Mouse (Mus musculus): ENCODE results near the gene Trmt1. TPM values are rescaled to one million over a fixed set of nuclear protein-coding genes. Genes with fewer than 3 reads are reported as not detected.

Trmt1 gene
- polyA plus RNA-seq, 1 experiment from 2014 or later = 27.7 TPM

DNA sequence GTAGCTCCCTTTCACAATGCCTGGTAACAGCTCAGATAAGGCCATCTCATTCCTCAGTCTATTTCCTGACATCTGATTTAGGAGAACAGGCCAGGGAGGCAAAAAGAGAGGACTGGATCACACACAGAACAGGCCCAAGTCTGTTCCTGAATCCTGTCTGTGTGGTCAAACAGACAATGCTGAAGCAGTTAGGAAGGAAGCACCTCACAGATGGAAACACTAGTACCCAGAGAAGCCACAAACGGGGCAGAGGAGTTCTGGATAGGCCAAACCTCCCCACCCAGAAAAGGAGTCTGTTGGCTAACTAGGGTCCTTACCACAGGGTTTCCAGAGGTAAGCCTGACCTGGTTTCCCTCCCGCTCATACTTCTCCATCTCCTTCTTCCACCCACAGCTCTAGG is 3.9 kb upstream of the Trmt1 start:
- H3K9ac ChIP-seq (ENCODE audit: low read depth, low read length) = no peak overlapping the region
- H3K4me1 ChIP-seq (ENCODE audit: control insufficient read depth, low read depth, low read length) = peaks cover 33% of the 10 kb centered on the region
- no peaks in the 10 kb centered on the region for H3K27me3 ChIP-seq (ENCODE audit: control insufficient read depth, insufficient read depth, low read depth, low read length)
- peaks cover 3% of the 10 kb centered on the region; the same call in 1 of the 2 replicates for H3K36me3 ChIP-seq (ENCODE audit: control insufficient read depth, insufficient read depth)
- no peak for ATAC-seq (ENCODE audit: low read depth)
- no peak overlapping the region for H3K4me2 ChIP-seq (ENCODE audit: low read depth, low read length)
- no peak overlapping the region for H3K27ac ChIP-seq (ENCODE audit: low read length)
- H3K9me3 ChIP-seq (replicated peaks; ENCODE audit: control insufficient read depth, low read length) = no peaks in the 10 kb centered on the region
- WGBS (ENCODE audit: insufficient replicate concordance) = 39% methylated on average over 2 of the region's 2 CpGs
- no peak overlapping the region for H3K4me3 ChIP-seq (ENCODE audit: low read depth, low read length)

DNA sequence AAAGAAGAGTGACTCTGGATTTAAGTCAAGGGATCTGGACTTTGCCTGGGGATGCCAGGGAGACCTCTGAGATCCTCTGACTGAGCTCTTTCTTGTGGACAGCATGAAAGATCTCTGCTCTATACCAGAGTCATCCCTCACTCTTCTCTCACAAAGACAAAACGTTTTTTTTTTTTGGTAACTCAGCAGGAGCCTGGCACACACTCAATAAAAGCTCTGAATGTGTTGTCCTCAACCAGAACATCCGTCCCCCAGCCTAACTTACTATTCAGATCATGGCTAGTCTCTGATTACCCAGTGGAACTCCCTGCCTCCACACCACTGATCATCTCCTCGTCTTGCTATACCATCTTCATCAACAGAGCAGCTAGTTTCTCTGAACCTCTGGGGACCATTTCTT is 1.6 kb upstream of the Trmt1 start:
- WGBS (ENCODE audit: insufficient replicate concordance) = 55% methylated on average over 3 of the region's 3 CpGs
- peaks cover 41% of the 10 kb centered on the region for H3K4me1 ChIP-seq (ENCODE audit: control insufficient read depth, low read depth, low read length)
- H3K27me3 ChIP-seq (ENCODE audit: control insufficient read depth, insufficient read depth, low read depth, low read length) = no peaks in the 10 kb centered on the region
- H3K9me3 ChIP-seq (replicated peaks; ENCODE audit: control insufficient read depth, low read length) = no peaks in the 10 kb centered on the region
- H3K36me3 ChIP-seq (ENCODE audit: control insufficient read depth, insufficient read depth) = peaks cover 3% of the 10 kb centered on the region; the same call in 1 of the 2 replicates
- no peak for ATAC-seq (ENCODE audit: low read depth)
- no peak overlapping the region for H3K27ac ChIP-seq (ENCODE audit: low read length)
- no peak overlapping the region for H3K4me3 ChIP-seq (ENCODE audit: low read depth, low read length)
- no peak overlapping the region for H3K9ac ChIP-seq (ENCODE audit: low read depth, low read length)
- H3K4me2 ChIP-seq (ENCODE audit: low read depth, low read length) = no peak overlapping the region

DNA sequence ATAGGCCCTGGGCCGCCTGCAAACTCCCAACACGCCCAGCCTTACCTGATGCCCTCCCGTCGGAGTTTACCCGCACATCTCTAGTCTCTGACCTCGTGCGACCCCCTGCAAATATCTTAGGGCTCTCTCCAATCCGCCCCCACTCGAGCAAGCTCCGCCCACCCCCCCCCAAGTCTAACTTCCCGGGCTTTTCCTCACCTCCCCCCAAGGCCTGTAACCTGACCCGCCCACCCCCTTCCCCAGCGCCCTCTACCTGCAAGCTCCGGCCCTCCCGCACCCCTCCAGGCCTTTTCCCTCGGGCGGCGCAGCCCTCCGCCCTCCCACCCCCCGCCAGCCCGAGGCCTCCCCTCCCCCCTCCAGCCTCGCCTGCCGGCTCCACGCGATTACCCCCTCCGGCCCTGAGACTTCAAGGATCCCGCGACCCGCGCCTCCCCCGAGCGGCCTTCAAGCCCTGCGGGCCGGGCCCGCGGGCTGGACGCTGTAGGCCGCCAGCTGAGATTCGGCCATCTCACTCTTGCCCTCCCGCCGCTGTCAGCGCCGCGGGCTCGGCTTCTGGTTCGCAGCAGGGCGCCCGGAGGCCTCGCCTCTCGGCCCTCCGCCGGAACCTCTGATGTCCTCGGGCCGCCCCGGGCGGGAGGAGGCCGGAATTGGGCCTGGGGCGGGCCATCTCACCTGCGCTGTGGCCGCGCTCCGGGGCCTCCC is 1.0 kb downstream of the Trmt1 start:
- Histone ChIP-seq H3K27ac (ENCODE audit: low read length) (peak overlapping the region; percentile 92), H3K9ac (ENCODE audit: low read depth, low read length) (peak overlapping the region; percentile 99), H3K27me3 (ENCODE audit: control insufficient read depth, insufficient read depth, low read depth, low read length) (no peaks in the 10 kb centered on the region), H3K9me3 (replicated peaks; ENCODE audit: control insufficient read depth, low read length) (no peaks in the 10 kb centered on the region), H3K36me3 (ENCODE audit: control insufficient read depth, insufficient read depth) (peaks cover 2% of the 10 kb centered on the region; the same call in 1 of the 2 replicates), H3K4me2 (ENCODE audit: low read depth, low read length) (peak overlapping the region; percentile 88), H3K4me3 (ENCODE audit: low read depth, low read length) (peak overlapping the region; percentile 97), H3K4me1 (ENCODE audit: control insufficient read depth, low read depth, low read length) (peaks cover 48% of the 10 kb centered on the region)
- ATAC-seq (ENCODE audit: low read depth) = peak; percentile 42
- WGBS (ENCODE audit: insufficient replicate concordance) = 1% methylated on average over 51 of the region's 62 CpGs

DNA sequence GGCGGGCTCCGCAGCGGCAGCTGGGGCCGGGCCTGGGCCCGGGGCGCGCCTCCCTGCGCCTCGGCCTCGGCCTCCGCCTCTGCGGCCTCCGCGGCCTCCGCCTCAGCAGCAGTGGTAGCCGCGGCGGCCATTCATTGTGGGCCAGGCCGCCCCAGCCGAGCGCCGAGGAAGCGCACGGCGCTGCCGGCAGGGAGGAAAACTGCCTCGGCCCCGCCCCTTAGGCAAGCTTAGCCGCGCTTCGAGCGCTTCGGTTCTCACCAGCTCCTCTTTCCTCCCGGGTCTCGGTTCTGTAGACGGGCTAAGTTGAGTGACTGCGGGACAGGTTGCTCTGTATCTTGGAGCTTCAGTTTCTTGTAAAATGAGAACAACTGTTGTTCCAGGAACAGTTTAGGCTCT is 1.6 kb downstream of the Trmt1 start, which contains the start of gene Nacc1:
Gene Nacc1, minus strand, starts transcription at position 158 of the 396 bp plus-strand sequence.
- Histone ChIP-seq H3K4me1 (ENCODE audit: control insufficient read depth, low read depth, low read length) (peaks cover 46% of the 10 kb centered on the region), H3K4me3 (ENCODE audit: low read depth, low read length) (peak within 1 kb of the TSS; percentile 97), H3K27me3 (ENCODE audit: control insufficient read depth, insufficient read depth, low read depth, low read length) (no peaks in the 10 kb centered on the region), H3K4me2 (ENCODE audit: low read depth, low read length) (peak within 1 kb of the TSS; percentile 88), H3K9ac (ENCODE audit: low read depth, low read length) (peak within 1 kb of the TSS; percentile 99), H3K36me3 (ENCODE audit: control insufficient read depth, insufficient read depth) (0 out of 2 replicates have a peak, but pooled peaks cover 2% of the 10 kb centered on the region), H3K27ac (ENCODE audit: low read length) (peak within 1 kb of the TSS; percentile 92), H3K9me3 (replicated peaks; ENCODE audit: control insufficient read depth, low read length) (no peaks in the 10 kb centered on the region)
- peak; percentile 85 for ATAC-seq (ENCODE audit: low read depth)
- WGBS (ENCODE audit: insufficient replicate concordance) = 0% methylated on average over 35 of the region's 37 CpGs

DNA sequence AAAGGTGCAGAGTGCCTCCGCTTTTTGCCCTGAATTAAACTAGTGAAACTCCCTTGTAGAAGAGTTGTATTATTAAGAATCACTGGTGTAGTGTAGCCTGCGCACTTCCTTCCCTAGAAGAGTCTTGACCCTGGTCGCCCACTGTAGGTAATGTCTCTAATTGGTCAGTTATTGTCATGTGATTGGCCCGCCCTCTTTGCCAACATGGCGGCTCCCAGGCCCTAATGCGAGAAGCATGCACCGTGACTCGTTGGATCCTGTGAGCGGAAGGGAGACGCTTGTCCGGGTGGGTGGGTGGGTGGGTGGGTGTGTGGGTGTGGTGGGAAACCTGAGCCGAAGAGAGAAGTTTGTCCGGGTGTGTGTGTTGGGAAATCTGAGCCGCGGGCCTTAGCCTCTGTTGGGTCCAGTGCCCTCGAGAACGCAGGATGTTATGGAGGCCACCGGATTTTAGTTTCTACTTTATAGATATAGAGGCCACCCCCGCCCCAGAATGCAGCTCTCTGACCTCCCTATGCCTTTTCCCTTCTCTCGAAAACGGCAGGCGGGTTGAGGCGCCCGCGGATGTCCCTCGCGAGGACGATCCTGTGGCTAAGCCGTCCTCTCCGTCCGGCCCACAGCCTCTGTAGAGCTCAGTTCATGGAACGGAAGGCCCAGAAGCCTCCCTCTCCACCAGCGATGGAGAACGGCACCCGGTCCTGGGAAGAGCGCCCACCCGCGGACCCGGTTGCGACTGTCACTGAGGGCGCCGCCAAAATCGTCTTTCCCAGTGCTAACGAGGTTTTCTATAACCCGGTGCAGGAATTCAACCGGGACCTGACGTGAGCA is 3.2 kb downstream of the Trmt1 start:
- under 1% methylated on average over 47 of the region's 47 CpGs for WGBS (ENCODE audit: insufficient replicate concordance)

DNA sequence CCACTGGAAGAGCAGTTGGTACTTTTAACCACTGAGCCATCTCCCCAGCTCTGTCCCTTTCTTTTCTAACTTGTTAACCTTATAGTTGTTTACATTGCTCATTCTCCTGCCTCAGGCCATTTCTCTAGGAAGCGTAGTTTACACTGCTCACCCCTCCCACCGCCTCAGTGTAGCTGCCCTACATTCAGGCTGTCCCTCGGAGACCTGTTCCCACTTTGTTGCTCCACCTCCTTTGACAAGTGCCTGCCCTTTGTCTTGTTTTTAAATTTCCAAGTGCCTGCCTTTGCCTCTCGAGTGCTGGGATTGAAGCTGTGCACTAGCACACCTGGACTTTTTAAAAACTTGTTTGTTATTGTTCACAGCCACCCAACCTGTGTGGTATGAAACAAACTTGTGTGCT is 7.2 kb downstream of the Trmt1 start:
- H3K4me1 ChIP-seq (ENCODE audit: control insufficient read depth, low read depth, low read length) = peaks cover 21% of the 10 kb centered on the region
- no peak overlapping the region for H3K27ac ChIP-seq (ENCODE audit: low read length)
- H3K36me3 ChIP-seq (ENCODE audit: control insufficient read depth, insufficient read depth) = peaks cover 17% of the 10 kb centered on the region
- whole genome bisulfite sequencing (ENCODE audit: insufficient replicate concordance) = 77% methylated on average over 4 of the region's 4 CpGs
- no peak overlapping the region for H3K4me3 ChIP-seq (ENCODE audit: low read depth, low read length)
- no peak for ATAC-seq (ENCODE audit: low read depth)
- H3K4me2 ChIP-seq (ENCODE audit: low read depth, low read length) = no peak overlapping the region
- no peaks in the 10 kb centered on the region for H3K27me3 ChIP-seq (ENCODE audit: control insufficient read depth, insufficient read depth, low read depth, low read length)
- H3K9ac ChIP-seq (ENCODE audit: low read depth, low read length) = no peak overlapping the region
- H3K9me3 ChIP-seq (replicated peaks; ENCODE audit: control insufficient read depth, low read length) = no peaks in the 10 kb centered on the region

More for the DNA sequence above, 3.2 kb downstream of the Trmt1 start:
- Histone ChIP-seq H3K4me3 (ENCODE audit: low read depth, low read length) (peak overlapping the region; percentile 81), H3K9ac (ENCODE audit: low read depth, low read length) (peak overlapping the region; percentile 71), H3K27ac (ENCODE audit: low read length) (peak overlapping the region; percentile 46), H3K4me2 (ENCODE audit: low read depth, low read length) (peak overlapping the region; percentile 88), H3K36me3 (ENCODE audit: control insufficient read depth, insufficient read depth) (0 out of 2 replicates have a peak, but pooled peaks cover 2% of the 10 kb centered on the region), H3K9me3 (replicated peaks; ENCODE audit: control insufficient read depth, low read length) (no peaks in the 10 kb centered on the region), H3K27me3 (ENCODE audit: control insufficient read depth, insufficient read depth, low read depth, low read length) (no peaks in the 10 kb centered on the region), H3K4me1 (ENCODE audit: control insufficient read depth, low read depth, low read length) (peaks cover 42% of the 10 kb centered on the region)
- ATAC-seq (ENCODE audit: low read depth) = peak; percentile 76

DNA sequence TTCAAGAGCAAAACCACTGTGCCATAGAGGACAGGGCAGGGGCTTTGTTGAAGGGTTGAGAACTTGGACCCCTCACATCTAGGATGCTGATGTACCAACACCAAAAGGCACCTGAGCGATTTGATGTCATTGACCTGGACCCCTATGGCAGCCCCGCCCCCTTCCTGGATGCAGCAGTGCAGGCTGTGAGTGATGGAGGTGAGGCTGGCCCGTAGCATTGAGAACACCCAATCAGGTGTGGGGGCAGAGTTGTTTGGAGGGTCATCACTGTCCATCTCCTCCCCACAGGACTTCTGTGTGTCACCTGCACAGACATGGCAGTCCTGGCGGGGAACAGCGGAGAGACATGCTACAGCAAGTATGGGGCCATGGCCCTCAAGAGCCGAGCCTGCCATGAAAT is 9.0 kb downstream of the Trmt1 start:
- no peak overlapping the region for H3K4me3 ChIP-seq (ENCODE audit: low read depth, low read length)
- H3K9ac ChIP-seq (ENCODE audit: low read depth, low read length) = no peak overlapping the region
- no peak for ATAC-seq (ENCODE audit: low read depth)
- no peaks in the 10 kb centered on the region for H3K9me3 ChIP-seq (replicated peaks; ENCODE audit: control insufficient read depth, low read length)
- no peak overlapping the region for H3K4me2 ChIP-seq (ENCODE audit: low read depth, low read length)
- H3K4me1 ChIP-seq (ENCODE audit: control insufficient read depth, low read depth, low read length) = peaks cover 22% of the 10 kb centered on the region
- no peak overlapping the region for H3K27ac ChIP-seq (ENCODE audit: low read length)
- H3K36me3 ChIP-seq (ENCODE audit: control insufficient read depth, insufficient read depth) = peaks cover 22% of the 10 kb centered on the region
- whole genome bisulfite sequencing (ENCODE audit: insufficient replicate concordance) = 81% methylated on average over 6 of the region's 6 CpGs
- H3K27me3 ChIP-seq (ENCODE audit: control insufficient read depth, insufficient read depth, low read depth, low read length) = no peaks in the 10 kb centered on the region

DNA sequence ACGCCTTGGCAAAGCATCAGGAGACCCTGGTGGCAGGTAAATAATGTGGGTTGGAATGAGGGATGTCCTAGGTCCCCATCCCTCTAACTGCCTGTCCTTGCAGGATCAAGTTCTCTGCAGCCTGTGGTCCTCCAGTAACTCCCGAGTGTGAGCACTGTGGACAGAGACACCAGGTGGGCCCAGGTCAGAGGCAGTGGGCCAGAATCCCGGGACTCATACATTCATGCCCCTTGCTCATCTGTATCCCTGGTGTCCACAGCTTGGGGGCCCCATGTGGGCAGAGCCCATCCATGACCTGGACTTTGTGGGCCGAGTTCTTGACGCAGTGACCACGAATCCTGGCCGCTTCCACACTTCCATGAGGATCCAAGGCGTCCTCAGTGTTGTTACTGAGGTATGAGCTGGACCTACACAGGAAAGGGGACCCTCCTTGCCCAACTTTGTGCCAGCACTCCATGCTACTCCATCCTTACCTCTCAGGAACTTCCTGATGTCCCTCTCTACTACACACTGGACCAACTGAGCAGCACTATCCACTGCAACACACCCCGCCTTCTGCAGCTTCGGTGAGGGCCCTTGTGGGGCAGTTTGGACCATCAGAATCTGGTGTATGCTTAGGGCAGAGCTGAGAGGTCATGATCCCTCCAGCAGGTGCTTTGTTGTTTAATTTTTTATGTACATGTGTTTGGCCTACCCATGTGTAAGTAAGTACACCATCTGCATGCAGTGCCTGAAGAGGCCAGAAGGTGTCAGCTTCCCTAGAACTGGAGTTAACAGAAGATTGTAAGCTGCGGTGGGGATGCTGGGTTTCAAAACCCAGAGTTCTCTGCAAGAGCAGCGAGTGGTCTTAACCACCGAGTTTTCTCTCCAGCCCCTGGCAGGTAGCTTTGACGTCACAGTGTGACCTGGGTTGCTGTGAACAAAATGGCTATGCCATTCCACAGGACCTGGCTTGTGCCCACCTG is 11.3 kb downstream of the Trmt1 start:
- 74% methylated on average over 14 of the region's 14 CpGs for WGBS (ENCODE audit: insufficient replicate concordance)
- no peaks in the 10 kb centered on the region for H3K27me3 ChIP-seq (ENCODE audit: control insufficient read depth, insufficient read depth, low read depth, low read length)
- no peak overlapping the region for H3K27ac ChIP-seq (ENCODE audit: low read length)
- H3K36me3 ChIP-seq (ENCODE audit: control insufficient read depth, insufficient read depth) = peaks cover 19% of the 10 kb centered on the region
- no peak overlapping the region for H3K4me3 ChIP-seq (ENCODE audit: low read depth, low read length)
- ATAC-seq (ENCODE audit: low read depth) = no peak
- peaks cover 32% of the 10 kb centered on the region for H3K4me1 ChIP-seq (ENCODE audit: control insufficient read depth, low read depth, low read length)
- H3K9ac ChIP-seq (ENCODE audit: low read depth, low read length) = no peak overlapping the region
- no peaks in the 10 kb centered on the region for H3K9me3 ChIP-seq (replicated peaks; ENCODE audit: control insufficient read depth, low read length)
- H3K4me2 ChIP-seq (ENCODE audit: low read depth, low read length) = no peak overlapping the region
